Mouse (Mus musculus) brown adipose tissue, adult 24 weeks (tissue): ENCODE results near the gene Cct6b. TPM values are rescaled to one million over a fixed set of nuclear protein-coding genes. Genes with fewer than 3 reads are reported as not detected.

ENCODE experiments used
- H3K27ac ChIP-seq: fragments of 200-500 bp; replicated peaks from 2 replicates; pipeline ENCODE4 v1.5.1; 2012; ENCODE audit warnings: low read depth, mild to moderate bottlenecking, low read length
- H3K4me1 ChIP-seq: fragments of 200-500 bp; 2 replicates; pipeline ENCODE4 v1.6.1; 2012; ENCODE audit warnings: low read length, mixed read lengths; ENCODE audit not compliant: control insufficient read depth, insufficient read depth, insufficient read length
- H3K4me3 ChIP-seq: fragments of 200-500 bp; 2 replicates; pipeline ENCODE4 v1.5.1; 2012; ENCODE audit warnings: low read depth, mild to moderate bottlenecking, low read length, moderate library complexity; ENCODE audit not compliant: insufficient read depth
- polyA plus RNA-seq: library from polyadenylated mRNA; stranded (reverse); fragments of >200 nt; gene quantifications from 2 replicates; pipeline ENCODE4 v1.2.4, GENCODE M21; 2012; ENCODE audit not compliant: missing spikeins, insufficient read depth, insufficient read length

The Cct6b gene
- polyA plus RNA-seq, 1 experiment, result 0.91 TPM

GRCm38 (mm10) chr11:82678561-82678960 is 85.6 kb downstream of the Cct6b start:
- Histone ChIP-seq H3K4me1 (no peaks in the 10 kb centered on the region), H3K27ac (no peak overlapping the region), H3K4me3 (no peak overlapping the region)

Other genes starting within 250 kb of the Cct6b start
- gene Zfp830, start within 50 bp of the Cct6b start, polyA plus RNA-seq, result 7.2 and 9.5 TPM in 2 replicates
- 3.7 and 5.2 TPM in 2 replicates for gene Lig3, start 16.8 kb upstream of the Cct6b start, polyA plus RNA-seq
- 4.3 and 6.3 TPM in 2 replicates for gene Rffl, start 106.9 kb upstream of the Cct6b start, polyA plus RNA-seq
- 13.4 and 21.8 TPM in 2 replicates for gene Rad51d, start 126.3 kb upstream of the Cct6b start, polyA plus RNA-seq
- gene Fndc8, start 127.8 kb upstream of the Cct6b start, polyA plus RNA-seq, result 0.79 TPM in 1 of 2 replicates, not detected in the other
- 3.8 and 6.7 TPM in 2 replicates for gene Nle1, start 144.1 kb upstream of the Cct6b start, polyA plus RNA-seq
- 9.1 and 14.2 TPM in 2 replicates for gene Unc45b, start 146.2 kb upstream of the Cct6b start, polyA plus RNA-seq
- 28.7 and 30.4 TPM in 2 replicates for gene Slfn5, start 187.0 kb upstream of the Cct6b start, polyA plus RNA-seq
- 0.55 and 0.92 TPM in 2 replicates for gene Slfn9, start 227.5 kb upstream of the Cct6b start, polyA plus RNA-seq